Mouse (Mus musculus) pancreas, adult 10 weeks (tissue): Measurements from ENCODE around the gene Hnf4a. TPM values are rescaled to one million over a fixed set of nuclear protein-coding genes. Genes with fewer than 3 reads are reported as not detected.

Source experiments
- polyA plus RNA-seq: library from polyadenylated mRNA; stranded (reverse); fragments of 350-450 nt; fragmentation: Illumina TruSeq; extraction: RNeasy Lipid Tissue Mini Kit (QIAGEN cat#74804); gene quantifications from one replicate; pipeline ENCODE4 v1.2.3, GENCODE M21; 2015; ENCODE audit warnings: low read depth, low replicate concordance; ENCODE audit not compliant: insufficient read depth

Gene Hnf4a
- polyA plus RNA-seq: 4.2 TPM

DNA sequence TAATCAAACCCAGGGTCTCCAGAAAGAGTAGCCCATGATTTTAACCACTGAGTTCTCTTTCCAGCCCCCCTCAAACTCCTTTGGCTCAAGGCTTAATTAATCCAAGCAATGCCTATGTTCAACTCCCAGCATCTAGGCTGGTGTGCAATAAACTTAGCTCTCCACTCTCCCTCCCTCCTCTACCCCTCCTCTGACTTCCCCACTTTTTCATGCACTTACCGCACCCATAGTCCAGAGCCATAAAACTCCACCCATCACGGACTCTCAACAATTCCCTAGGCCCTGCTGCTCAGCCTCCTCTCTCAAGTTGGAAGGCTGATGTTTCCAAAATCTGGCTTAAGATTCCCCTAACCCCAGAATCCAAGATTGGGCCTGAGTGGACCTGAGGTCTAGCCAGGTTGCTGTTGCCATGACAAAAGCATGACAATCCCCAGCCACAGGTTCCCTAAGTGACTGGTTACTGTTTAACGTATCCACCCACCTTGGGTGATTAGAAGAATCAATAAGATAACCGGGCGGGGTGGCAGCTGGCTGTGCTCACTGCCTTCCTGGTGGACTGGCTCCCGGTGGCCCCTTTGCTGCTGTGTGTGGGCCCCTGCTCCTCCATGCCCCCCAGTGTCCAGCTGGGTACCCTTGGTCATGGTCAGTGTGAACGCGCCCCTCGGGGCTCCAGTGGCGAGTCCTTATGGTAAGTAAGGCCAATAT is at the start of gene Hnf4a:
Gene Hnf4a (plus strand): TSS at position 509 of the 705 bp plus-strand sequence.

DNA sequence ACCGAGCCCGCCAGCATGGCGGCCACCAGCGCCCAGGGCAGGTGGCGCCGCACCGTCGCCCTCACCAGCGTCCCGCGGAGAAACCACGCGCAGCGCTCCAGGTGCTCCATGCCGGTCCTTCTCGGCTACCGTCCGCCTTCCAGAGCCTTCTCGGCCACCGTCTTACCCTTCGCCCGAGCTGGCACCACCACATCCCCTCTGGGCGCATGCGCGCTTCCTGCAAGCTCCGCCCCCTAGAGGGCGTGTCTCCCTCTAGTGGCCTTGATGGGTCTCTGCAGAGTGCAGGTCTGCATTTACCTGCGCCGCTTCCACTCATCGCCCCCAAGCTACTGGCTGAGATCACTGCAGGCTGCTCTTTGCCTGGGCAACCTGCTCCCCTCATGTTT is 34.1 kb upstream of the Hnf4a start, which contains the start of gene Fitm2:
Gene Fitm2 (minus strand): TSS at position 164 of the 386 bp plus-strand sequence.

DNA sequence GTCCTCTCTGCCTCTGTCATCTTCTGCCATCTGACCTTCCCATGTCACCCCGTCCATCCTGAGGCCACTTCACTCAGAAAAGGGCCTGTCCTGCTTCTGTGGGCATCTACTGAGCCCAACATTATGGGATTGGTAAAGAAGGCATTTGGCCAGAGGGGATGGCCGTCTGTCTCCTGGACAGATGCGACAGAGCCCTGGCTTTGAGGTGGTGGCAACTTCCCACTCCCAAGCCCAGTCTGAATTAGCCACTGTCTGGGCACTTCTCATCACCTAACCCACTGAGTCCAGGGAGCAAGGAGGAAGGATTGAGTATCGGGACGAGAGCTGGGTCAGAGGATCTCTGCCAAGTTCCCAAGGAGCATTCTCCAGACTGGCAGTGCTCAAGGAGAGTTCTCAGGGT is 14.6 kb upstream of the Hnf4a start, which contains the start of gene R3hdml:
Gene R3hdml (plus strand): TSS at position 301 of the 400 bp plus-strand sequence.

GRCm38 (mm10) chr2:163602101-163602971 is 95.7 kb downstream of the Hnf4a start, which contains the start of gene Ttpal:
Gene Ttpal (plus strand): TSS chr2:163602314.

Other genes with a start within 250 kb of the Hnf4a start
- gene Jph2, start 108.8 kb upstream of the Hnf4a start, polyA plus RNA-seq: 1.8 TPM
- gene Oser1, start 82.1 kb upstream of the Hnf4a start, polyA plus RNA-seq: 14.9 TPM
- 2.2 TPM for gene Gdap1l1, start 68.3 kb upstream of the Hnf4a start, polyA plus RNA-seq
- gene Fitm2, start 34.2 kb upstream of the Hnf4a start, polyA plus RNA-seq: 3.6 TPM
- gene R3hdml, start 14.5 kb upstream of the Hnf4a start, polyA plus RNA-seq: not detected
- 4.8 TPM for gene Ttpal, start 95.5 kb downstream of the Hnf4a start, polyA plus RNA-seq
- 125 TPM for gene Serinc3, start 138.3 kb downstream of the Hnf4a start, polyA plus RNA-seq
- 20.6 TPM for gene Pkig, start 151.6 kb downstream of the Hnf4a start, polyA plus RNA-seq
- gene Ada, start 243.4 kb downstream of the Hnf4a start, polyA plus RNA-seq: 2.1 TPM